ENCODE assay signal across 9 mouse cellular contexts in the genomic region with DNA sequence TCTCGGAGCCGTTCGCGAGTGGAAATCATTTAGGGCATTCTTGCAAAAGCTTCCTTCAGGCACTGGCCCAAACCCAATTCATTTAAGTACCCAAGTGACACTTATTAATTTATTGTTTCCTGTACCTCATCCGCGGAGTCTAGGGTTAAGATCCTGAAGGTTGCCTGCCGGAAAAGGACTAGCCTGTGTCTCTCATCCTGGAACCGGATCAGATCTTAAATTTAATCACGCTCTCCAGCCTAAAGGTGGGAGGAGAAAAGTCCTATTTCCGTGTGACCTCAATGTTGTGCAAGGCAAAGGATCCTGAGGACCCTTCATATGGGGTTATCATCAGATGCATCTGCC. TPM values are rescaled to one million over a fixed set of nuclear protein-coding genes. Genes with fewer than 3 reads are reported as not detected.
DNase-seq lines count a peak whose midpoint lies in the region; ATAC-seq lines count a peak whose summit lies in the region.
"Had no signal": no experiment of that assay in that cellular context is flagged by ENCODE, and none has a peak within 500 bp of the region (broad histone marks: within the 10 kb centered on the region; RNA-seq: fewer than 3 reads in every experiment).

No protein-coding gene starts in this region.

- peak overlapping the region; percentile 37; the same call in 1 of the 2 replicates for H3K4me3 ChIP-seq in lung, embryonic 15.5 days
- H3K4me3 ChIP-seq in forebrain, embryonic 15.5 days = peak overlapping the region; percentile 57
- H3K4me3 ChIP-seq in limb, embryonic 13.5 days = peak overlapping the region; percentile 57
- peak overlapping the region; percentile 47 for H3K4me3 ChIP-seq in stomach, embryonic 15.5 days (replicated peaks)

- no peaks in the 10 kb centered on the region for H3K36me3 ChIP-seq in lung, embryonic 15.5 days
- H3K36me3 ChIP-seq in forebrain, embryonic 15.5 days = no peaks in the 10 kb centered on the region
- H3K36me3 ChIP-seq in limb, embryonic 13.5 days = no peaks in the 10 kb centered on the region
- no peaks in the 10 kb centered on the region for H3K36me3 ChIP-seq in stomach, embryonic 15.5 days

- H3K27ac ChIP-seq in lung, embryonic 15.5 days = no peak overlapping the region
- no peak overlapping the region for H3K27ac ChIP-seq in forebrain, embryonic 15.5 days (replicated peaks)
- no peak overlapping the region for H3K27ac ChIP-seq in limb, embryonic 13.5 days
- no peak overlapping the region for H3K27ac ChIP-seq in stomach, embryonic 15.5 days

- peaks cover 9% of the 10 kb centered on the region for H3K4me1 ChIP-seq in lung, embryonic 15.5 days
- peaks cover 20% of the 10 kb centered on the region for H3K4me1 ChIP-seq in forebrain, embryonic 15.5 days
- H3K4me1 ChIP-seq in limb, embryonic 13.5 days = peaks cover 26% of the 10 kb centered on the region
- H3K4me1 ChIP-seq in stomach, embryonic 15.5 days = peaks cover 9% of the 10 kb centered on the region; the same call in 1 of the 2 replicates

- ATAC-seq in lung, embryonic 15.5 days (ENCODE audit: borderline replicate concordance, extremely low read depth, low FRiP score, low TSS enrichment) = no peak
- peak; percentile 14; the same call in 1 of the 2 replicates for ATAC-seq in forebrain, embryonic 15.5 days (replicated peaks)
- peak; percentile 17; the same call in 1 of the 2 replicates for ATAC-seq in limb, embryonic 13.5 days (ENCODE audit: low FRiP score, low read depth)
- no peak for ATAC-seq in stomach, embryonic 15.5 days (ENCODE audit: insufficient read depth, low FRiP score, low read depth)
- ATAC-seq in erythroblast, adult 5-6 weeks (replicated peaks; ENCODE audit: low FRiP score, poor library complexity, severe bottlenecking) = no peak

- peak overlapping the region; percentile 81; the same call in 1 of the 2 replicates for H3K4me2 ChIP-seq in lung, embryonic 15.5 days
- peak overlapping the region; percentile 79 for H3K4me2 ChIP-seq in forebrain, embryonic 15.5 days (replicated peaks)
- peak overlapping the region; percentile 97 for H3K4me2 ChIP-seq in limb, embryonic 13.5 days (replicated peaks)
- peak overlapping the region; percentile 94 for H3K4me2 ChIP-seq in stomach, embryonic 15.5 days

- H3K9me3 ChIP-seq in lung, embryonic 15.5 days = no peaks in the 10 kb centered on the region
- H3K9me3 ChIP-seq in forebrain, embryonic 15.5 days = no peaks in the 10 kb centered on the region
- H3K9me3 ChIP-seq in limb, embryonic 13.5 days = no peaks in the 10 kb centered on the region
- no peaks in the 10 kb centered on the region for H3K9me3 ChIP-seq in stomach, embryonic 15.5 days

- H3K27me3 ChIP-seq in lung, embryonic 15.5 days = peaks cover 53% of the 10 kb centered on the region
- peaks cover 22% of the 10 kb centered on the region for H3K27me3 ChIP-seq in forebrain, embryonic 15.5 days
- peaks cover 54% of the 10 kb centered on the region for H3K27me3 ChIP-seq in limb, embryonic 13.5 days
- peaks cover 43% of the 10 kb centered on the region for H3K27me3 ChIP-seq in stomach, embryonic 15.5 days (replicated peaks)

- no peak overlapping the region for H3K9ac ChIP-seq in lung, embryonic 15.5 days
- peak overlapping the region; percentile 67 for H3K9ac ChIP-seq in forebrain, embryonic 15.5 days (replicated peaks)
- H3K9ac ChIP-seq in limb, embryonic 13.5 days = peak overlapping the region; percentile 58
- no peak overlapping the region for H3K9ac ChIP-seq in stomach, embryonic 15.5 days

- no peak for DNase-seq in lung, postnatal 4 days
- no peak for DNase-seq in adrenal gland, postnatal 4 days (ENCODE audit: low spot score in 2 of 2)

- 4% methylated on average over 10 of the region's 10 CpGs for WGBS in lung, embryonic 15.5 days
- WGBS in forebrain, embryonic 15.5 days = 7% methylated on average over 10 of the region's 10 CpGs
- WGBS in limb, embryonic 13.5 days = 3% methylated on average over 10 of the region's 10 CpGs
- WGBS in stomach, embryonic 15.5 days = 8% methylated on average over 10 of the region's 10 CpGs

RNA-seq across cellular contexts. Expression of gene Gpr12, which starts 0.2 kb away (rescaled TPM):
- not detected in 2 replicates for polyA plus RNA-seq in lung, embryonic 15.5 days (2015; fragmentation: Nextera tagmentation; extraction: Ambion mirVana)
- polyA plus RNA-seq in forebrain, embryonic 15.5 days (2015; fragmentation: Nextera tagmentation; extraction: Ambion mirVana) = 24.8 and 26.2 TPM in 2 replicates
- polyA plus RNA-seq in limb, embryonic 13.5 days (2015; fragmentation: Nextera tagmentation; extraction: Ambion mirVana) = 0.17 and 0.22 TPM in 2 replicates
- polyA plus RNA-seq in stomach, embryonic 15.5 days (2015; fragmentation: Nextera tagmentation; extraction: Ambion mirVana) = 0.10 TPM in 2 replicates
- under 1 TPM; 0.20 to 0.59 TPM for total RNA-seq in adrenal gland, postnatal 4 days (2021)
- total RNA-seq in erythroblast, adult 5-6 weeks (2015; ENCODE audit: low replicate concordance) = not detected in 2 replicates
- 0.98 TPM in 1 of 2 replicates, not detected in the other for total RNA-seq in erythroblast, adult 5-6 weeks (2017; ENCODE audit: low replicate concordance)
- total RNA-seq: gastrocnemius, adult 8-10 months had no signal

RNA-seq across cellular contexts. Expression of gene Gm3415, which starts 29.3 kb away (rescaled TPM):
- polyA plus RNA-seq in lung, embryonic 15.5 days (2015; fragmentation: Nextera tagmentation; extraction: Ambion mirVana) = not detected in 2 replicates
- not detected in 2 replicates for polyA plus RNA-seq in forebrain, embryonic 15.5 days (2015; fragmentation: Nextera tagmentation; extraction: Ambion mirVana)
- not detected in 2 replicates for polyA plus RNA-seq in limb, embryonic 13.5 days (2015; fragmentation: Nextera tagmentation; extraction: Ambion mirVana)
- not detected in 2 replicates for polyA plus RNA-seq in stomach, embryonic 15.5 days (2015; fragmentation: Nextera tagmentation; extraction: Ambion mirVana)
- not detected for total RNA-seq in adrenal gland, postnatal 4 days (2021)
- total RNA-seq in erythroblast, adult 5-6 weeks (2015; ENCODE audit: low replicate concordance) = not detected in 2 replicates
- not detected in 2 replicates for total RNA-seq in erythroblast, adult 5-6 weeks (2017; ENCODE audit: low replicate concordance)
- total RNA-seq: gastrocnemius, adult 8-10 months; left cerebral cortex, postnatal 4 days had no signal

RNA-seq across cellular contexts. Expression of gene Gm3409, which starts 47.8 kb away (rescaled TPM):
- not detected in 2 replicates for polyA plus RNA-seq in lung, embryonic 15.5 days (2015; fragmentation: Nextera tagmentation; extraction: Ambion mirVana)
- not detected in 2 replicates for polyA plus RNA-seq in forebrain, embryonic 15.5 days (2015; fragmentation: Nextera tagmentation; extraction: Ambion mirVana)
- not detected in 2 replicates for polyA plus RNA-seq in limb, embryonic 13.5 days (2015; fragmentation: Nextera tagmentation; extraction: Ambion mirVana)
- not detected in 2 replicates for polyA plus RNA-seq in stomach, embryonic 15.5 days (2015; fragmentation: Nextera tagmentation; extraction: Ambion mirVana)
- total RNA-seq in adrenal gland, postnatal 4 days (2021) = not detected
- not detected in 2 replicates for total RNA-seq in erythroblast, adult 5-6 weeks (2015; ENCODE audit: low replicate concordance)
- not detected in 2 replicates for total RNA-seq in erythroblast, adult 5-6 weeks (2017; ENCODE audit: low replicate concordance)
- total RNA-seq: gastrocnemius, adult 8-10 months; left cerebral cortex, postnatal 4 days had no signal

RNA-seq across cellular contexts. Expression of gene Gm3404, which starts 59.7 kb away (rescaled TPM):
- polyA plus RNA-seq in lung, embryonic 15.5 days (2015; fragmentation: Nextera tagmentation; extraction: Ambion mirVana) = not detected in 2 replicates
- not detected in 2 replicates for polyA plus RNA-seq in forebrain, embryonic 15.5 days (2015; fragmentation: Nextera tagmentation; extraction: Ambion mirVana)
- polyA plus RNA-seq in limb, embryonic 13.5 days (2015; fragmentation: Nextera tagmentation; extraction: Ambion mirVana) = not detected in 2 replicates
- not detected in 2 replicates for polyA plus RNA-seq in stomach, embryonic 15.5 days (2015; fragmentation: Nextera tagmentation; extraction: Ambion mirVana)
- not detected for total RNA-seq in adrenal gland, postnatal 4 days (2021)
- total RNA-seq in erythroblast, adult 5-6 weeks (2015; ENCODE audit: low replicate concordance) = not detected in 2 replicates
- total RNA-seq in erythroblast, adult 5-6 weeks (2017; ENCODE audit: low replicate concordance) = not detected in 2 replicates
- total RNA-seq: gastrocnemius, adult 8-10 months; left cerebral cortex, postnatal 4 days had no signal

Comparison
In these comparisons a context has a peak if more than half of its experiments do, and no peak if none do; other contexts are left out.
1. ATAC-seq: peak in forebrain, embryonic 15.5 days (single experiment) and limb, embryonic 13.5 days (single experiment); none in lung, embryonic 15.5 days (single experiment), stomach, embryonic 15.5 days (single experiment) and erythroblast, adult 5-6 weeks (single experiment).
2. H3K9ac ChIP-seq: peak in forebrain, embryonic 15.5 days (single experiment) and limb, embryonic 13.5 days (single experiment); none in lung, embryonic 15.5 days (single experiment) and stomach, embryonic 15.5 days (single experiment).
3. RNA of gene Gpr12, which starts 0.2 kb away (polyA plus RNA-seq): 24.8 to 26.2 TPM in forebrain, embryonic 15.5 days; 0.17 to 0.22 TPM in limb, embryonic 13.5 days, 0.10 TPM in stomach, embryonic 15.5 days and not detected in lung, embryonic 15.5 days; every median in the first group is over 10 times any median in the second.
4. Peak in every context shown above with its lines, with median percentiles within 50 percentile points of each other: H3K4me2 ChIP-seq and H3K4me3 ChIP-seq.